Mouse (Mus musculus) ES-Bruce4 (cell line): ENCODE measurements around the gene Peli1. TPM values are rescaled to one million over a fixed set of nuclear protein-coding genes. Genes with fewer than 3 reads are reported as not detected.
"Not testable (repeated sequence)": the region's sequence is repeated elsewhere in the genome, so short reads cannot be mapped to it uniquely, and the experiment has no call there.

ENCODE experiments used
- H3K27ac ChIP-seq: 2 replicates; pipeline ENCODE4 v1.5.1; 2012; ENCODE audit warnings: low read length, inconsistent platforms; ENCODE audit not compliant: insufficient read depth
- H3K27me3 ChIP-seq: 2 replicates; pipeline ENCODE4 v1.6.1; 2012; ENCODE audit warnings: mild to moderate bottlenecking, low read length, inconsistent platforms; ENCODE audit not compliant: control insufficient read depth, poor library complexity, insufficient read depth, severe bottlenecking
- H3K36me3 ChIP-seq: 2 replicates; pipeline ENCODE4 v1.6.1; 2012; ENCODE audit warnings: inconsistent platforms, mild to moderate bottlenecking, low read length, moderate library complexity; ENCODE audit not compliant: control insufficient read depth, poor library complexity, insufficient read depth, severe bottlenecking
- H3K4me1 ChIP-seq: one replicate; pipeline ENCODE4 v1.8.1; 2011; ENCODE audit warnings: low read length; ENCODE audit not compliant: control insufficient read depth, insufficient read depth
- H3K4me3 ChIP-seq: 2 replicates; pipeline ENCODE4 v1.5.1; 2011; ENCODE audit warnings: low read depth, mild to moderate bottlenecking, low read length
- H3K9ac ChIP-seq: 2 replicates; pipeline ENCODE4 v1.6.1; 2012; ENCODE audit warnings: low read depth, mild to moderate bottlenecking, inconsistent platforms; ENCODE audit not compliant: poor library complexity, severe bottlenecking
- H3K9me3 ChIP-seq: replicated peaks from 2 replicates; pipeline ENCODE4 v1.6.1; 2012; ENCODE audit warnings: mild to moderate bottlenecking, low read length, inconsistent platforms; ENCODE audit not compliant: control insufficient read depth, poor library complexity, insufficient read depth, severe bottlenecking
- CTCF ChIP-seq: IDR thresholded peaks from one replicate; pipeline ENCODE4 v1.8.1; 2011; ENCODE audit warnings: low read depth, low read length
- EP300 ChIP-seq: IDR thresholded peaks from 2 replicates; pipeline ENCODE4 v1.6.1; 2011; ENCODE audit warnings: low read depth, low read length; ENCODE audit not compliant: insufficient read depth
- POLR2A ChIP-seq: IDR thresholded peaks from one replicate; pipeline ENCODE4 v1.8.1; 2011; ENCODE audit warnings: low read length; ENCODE audit not compliant: insufficient read depth
- polyA plus RNA-seq: library from polyadenylated mRNA; stranded (reverse); fragments of >200 nt; gene quantifications from 2 replicates; pipeline ENCODE4 v1.2.4, GENCODE M21; 2011; ENCODE audit warnings: low read depth; ENCODE audit not compliant: missing spikeins, insufficient read depth, insufficient read length

Peli1 gene
- polyA plus RNA-seq, 1 experiment = 41.0 TPM

- Histone ChIP-seq H3K4me3 (no peak overlapping the region), H3K27ac (no peak overlapping the region), H3K27me3 (no peaks in the 10 kb centered on the region), H3K36me3 (no peaks in the 10 kb centered on the region), H3K9ac (no peak overlapping the region), H3K9me3 (peaks cover 4% of the 10 kb centered on the region; the same call in 1 of the 2 replicates), H3K4me1 (no peaks in the 10 kb centered on the region)
- TF ChIP-seq EP300 (no peak), POLR2A (no peak), CTCF (no peak)
Observed at GRCm38 (mm10) chr11:21182709-21183108, 91.6 kb downstream of the Peli1 start.

DNA sequence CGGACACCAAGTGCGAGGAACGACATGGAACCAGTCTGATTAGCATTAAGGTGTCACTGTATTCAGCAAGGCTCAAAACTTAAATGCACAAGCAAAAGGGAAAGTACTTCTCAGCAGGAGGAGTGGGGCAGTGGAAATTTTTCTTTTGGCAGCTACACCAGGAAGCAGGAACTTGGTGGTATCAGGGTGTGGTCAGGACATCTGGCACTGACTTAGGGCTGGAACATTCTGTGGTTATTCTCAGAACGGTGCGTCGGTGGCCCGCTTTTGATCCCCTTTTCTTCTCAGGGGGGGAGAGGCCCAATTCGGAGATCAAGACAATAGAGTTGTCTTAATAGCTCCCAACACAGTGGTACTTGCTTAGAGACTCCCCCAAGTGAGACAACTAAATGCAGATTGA is 100.7 kb downstream of the Peli1 start:
- not testable (repeated sequence) for H3K36me3 ChIP-seq, H3K4me3 ChIP-seq, H3K9ac ChIP-seq, H3K27me3 ChIP-seq, H3K4me1 ChIP-seq, H3K27ac ChIP-seq
- peaks cover 14% of the 10 kb centered on the region; the same call in 1 of the 2 replicates for H3K9me3 ChIP-seq

DNA sequence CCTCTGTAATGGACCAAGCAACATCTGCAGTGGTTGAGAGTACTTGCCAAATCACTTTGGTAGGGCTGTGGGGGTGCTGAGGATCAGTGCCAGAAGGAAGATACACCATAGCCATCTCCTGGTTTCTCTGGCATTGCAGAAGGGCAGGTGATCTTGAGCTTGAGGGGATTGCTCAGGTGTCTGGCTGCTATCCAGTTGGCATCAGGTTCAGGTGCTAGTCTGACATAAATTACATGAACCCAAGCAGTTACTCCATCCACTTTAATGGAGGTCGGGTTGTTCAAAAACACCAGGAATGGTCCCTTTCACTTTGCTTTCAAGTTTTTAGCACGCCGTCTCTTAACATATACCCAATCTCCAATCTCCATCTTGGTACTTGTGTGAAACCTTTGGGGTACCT is 103.8 kb downstream of the Peli1 start:
- Histone ChIP-seq H3K4me3 (no peak overlapping the region), H3K9ac (no peak overlapping the region), H3K27ac (no peak overlapping the region), H3K27me3 (no peaks in the 10 kb centered on the region), H3K4me1 (no peaks in the 10 kb centered on the region), H3K9me3 (peaks cover 6% of the 10 kb centered on the region; the same call in 1 of the 2 replicates), H3K36me3 (no peaks in the 10 kb centered on the region)
- TF ChIP-seq POLR2A = no peak
- TF ChIP-seq CTCF = no peak
- TF ChIP-seq EP300 = no peak

Other genes with a start within 250 kb of the Peli1 start
- gene Vps54, start 148.0 kb downstream of the Peli1 start, polyA plus RNA-seq = 95.6 and 98.5 TPM in 2 replicates